ENCODE assay signal across 22 mouse cellular contexts in genomic region chr5:43358928-43359765, GRCm38 (mm10).
DNase-seq lines count a peak whose midpoint lies in the region; TF ChIP-seq lines count a peak whose summit lies in the region.
"Had no signal": no experiment of that assay in that cellular context is flagged by ENCODE, and none has a peak within 500 bp of the region (broad histone marks: within the 10 kb centered on the region; RNA-seq: fewer than 3 reads in every experiment).

No protein-coding gene starts in this region.

- TF ChIP-seq POLR2A in brain, embryonic 14.5 days (IDR thresholded peaks at IDR 0.05; ENCODE audit: borderline replicate concordance, extremely low read depth, insufficient read depth, insufficient read length, poor library complexity, severe bottlenecking), result no peak

- no peak overlapping the region for H3K4me3 ChIP-seq in layer of hippocampus, adult 2 months
- H3K4me3 ChIP-seq: heart, embryonic 13.5 days; hindbrain, embryonic 13.5 days; limb, embryonic 15.5 days; midbrain, embryonic 15.5 days; myocyte had no signal

- H3K27ac ChIP-seq in layer of hippocampus, adult 2 months, result peak overlapping the region; percentile 77
- H3K27ac ChIP-seq: heart, embryonic 13.5 days; hindbrain, embryonic 13.5 days; limb, embryonic 15.5 days; midbrain, embryonic 15.5 days; stomach, postnatal 0 days had no signal

- intact Hi-C loops in left cerebral cortex, postnatal 4 days (cut with DNase I), result loop anchor here (10.0 kb wide), 1 partner anchor 124 kb away; the partner anchor contains the start of gene Cpeb2

- DNase-seq in cerebellum, adult 9-10 months, result peak; percentile 19
- DNase-seq in cerebellum, adult 11-12 months, result no peak
- DNase-seq in layer of hippocampus, adult 2 months (ENCODE audit: low spot score in 2 of 2), result no peak
- DNase-seq in layer of hippocampus, adult 9-10 months (ENCODE audit: low spot score), result no peak
- DNase-seq in 416B (ENCODE audit: low read depth), result peak; percentile 43
- peak; percentile 58 for DNase-seq in brain, embryonic 14.5 days (ENCODE audit: low read depth)
- no peak for DNase-seq in thymus, postnatal 14 days
- no peak for DNase-seq in left cerebral cortex, postnatal 4 days
- DNase-seq: adrenal gland, adult 8-10 months; cerebellum, adult 11 months; cerebellum, postnatal 36 days; kidney, adult 8-10 months; kidney, postnatal 14 days; lung, postnatal 10 days; retina, postnatal 1 day; thymus, postnatal 25 days had no signal

- no peak for TF ChIP-seq CTCF in layer of hippocampus, adult 2 months (conservative IDR thresholded peaks at IDR 0.05)
- no peak for TF ChIP-seq CTCF in brain, embryonic 14.5 days (IDR thresholded peaks at IDR 0.05; ENCODE audit: borderline replicate concordance, extremely low read depth, insufficient read depth, insufficient read length)

Comparison
In these comparisons a context has a peak if more than half of its experiments do, and no peak if none do; other contexts are left out.
1. DNase-seq: peak in cerebellum, adult 9-10 months (single experiment), 416B (single experiment) and brain, embryonic 14.5 days (single experiment); none in cerebellum, adult 11-12 months (single experiment), layer of hippocampus, adult 2 months (0 of 2), layer of hippocampus, adult 9-10 months (single experiment), thymus, postnatal 14 days (single experiment) and left cerebral cortex, postnatal 4 days (single experiment).